ENCODE assay signal across 23 mouse cellular contexts in genomic region chr7:131318340-131318739, GRCm38 (mm10). TPM values are rescaled to one million over a fixed set of nuclear protein-coding genes. Genes with fewer than 3 reads are reported as not detected.
"Had no signal": no experiment of that assay in that cellular context is flagged by ENCODE, and none has a peak within 500 bp of the region (broad histone marks: within the 10 kb centered on the region; RNA-seq: fewer than 3 reads in every experiment).

No protein-coding gene starts in this region.

- H3K9ac ChIP-seq: limb, embryonic 12.5 days; liver, embryonic 13.5 days; liver, postnatal 0 days; lung, embryonic 15.5 days; midbrain, embryonic 15.5 days; neural tube, embryonic 12.5 days; stomach, embryonic 15.5 days had no signal

- H3K4me1 ChIP-seq: limb, embryonic 12.5 days; liver, embryonic 13.5 days; lung, embryonic 15.5 days; megakaryocyte, embryonic 14.5 days; midbrain, embryonic 15.5 days; neural tube, embryonic 12.5 days; stomach, embryonic 15.5 days had no signal

- H3K27me3 ChIP-seq: limb, embryonic 12.5 days; liver, embryonic 13.5 days; lung, embryonic 15.5 days; midbrain, embryonic 15.5 days; neural tube, embryonic 12.5 days; stomach, embryonic 15.5 days had no signal

- ATAC-seq: liver, postnatal 0 days; midbrain, embryonic 15.5 days had no signal

- H3K9me3 ChIP-seq: limb, embryonic 12.5 days; liver, embryonic 13.5 days; lung, embryonic 15.5 days; midbrain, embryonic 15.5 days; neural tube, embryonic 12.5 days; stomach, embryonic 15.5 days had no signal

- H3K4me2 ChIP-seq: limb, embryonic 12.5 days; liver, embryonic 13.5 days; lung, embryonic 15.5 days; midbrain, embryonic 11.5 days; midbrain, embryonic 15.5 days; neural tube, embryonic 12.5 days; stomach, embryonic 15.5 days had no signal

- H3K4me3 ChIP-seq: limb, embryonic 12.5 days; liver, embryonic 13.5 days; lung, embryonic 15.5 days; megakaryocyte, embryonic 14.5 days; midbrain, embryonic 15.5 days; neural tube, embryonic 12.5 days; stomach, embryonic 15.5 days had no signal

- H3K27ac ChIP-seq: limb, embryonic 12.5 days; liver, embryonic 13.5 days; lung, embryonic 15.5 days; macrophage; midbrain, embryonic 15.5 days; neural tube, embryonic 12.5 days; stomach, embryonic 15.5 days had no signal

- H3K36me3 ChIP-seq: limb, embryonic 12.5 days; liver, embryonic 13.5 days; lung, embryonic 15.5 days; midbrain, embryonic 15.5 days; neural tube, embryonic 12.5 days; stomach, embryonic 15.5 days had no signal

- DNase-seq: kidney, adult 8-10 months; kidney, postnatal 36 days; layer of hippocampus, adult 9-11 months; liver; liver, embryonic 13.5 days; liver, postnatal 0 days; lung, postnatal 14 days; right cerebral cortex, postnatal 14 days; thymus, postnatal 36 days had no signal

RNA-seq across cellular contexts. Expression of gene Cuzd1, which starts 3.8 kb away (rescaled TPM):
- total RNA-seq: layer of hippocampus, adult 18-20 months; monocyte, adult 5-6 weeks; neutrophil, adult 5-6 weeks had no signal
- polyA plus RNA-seq: limb, embryonic 12.5 days; liver, embryonic 13.5 days; liver, postnatal 0 days; macrophage; midbrain, embryonic 11.5 days; midbrain, embryonic 15.5 days; neural tube, embryonic 12.5 days had no signal

RNA-seq across cellular contexts. Expression of gene Fam24b, which starts 11.0 kb away (rescaled TPM):
- total RNA-seq: left cerebral cortex, postnatal 36 days; monocyte, adult 5-6 weeks; neutrophil, adult 5-6 weeks had no signal
- polyA plus RNA-seq: limb, embryonic 12.5 days; liver, embryonic 13.5 days; liver, postnatal 0 days; lung, embryonic 15.5 days; macrophage; midbrain, embryonic 11.5 days; midbrain, embryonic 15.5 days; neural tube, embryonic 12.5 days; spleen, adult 2 months; stomach, embryonic 15.5 days; thymus, postnatal 0 days had no signal

RNA-seq across cellular contexts. Expression of gene Fam24a, which starts 15.3 kb away (rescaled TPM):
- total RNA-seq: layer of hippocampus, adult 18-20 months; left cerebral cortex, postnatal 36 days; monocyte, adult 5-6 weeks; neutrophil, adult 5-6 weeks had no signal
- polyA plus RNA-seq: limb, embryonic 12.5 days; liver, embryonic 13.5 days; liver, postnatal 0 days; lung, embryonic 15.5 days; macrophage; midbrain, embryonic 11.5 days; midbrain, embryonic 15.5 days; neural tube, embryonic 12.5 days; spleen, adult 2 months; stomach, embryonic 15.5 days; thymus, postnatal 0 days had no signal
